Mouse (Mus musculus): ENCODE results near the gene Dlg2. TPM values are rescaled to one million over a fixed set of nuclear protein-coding genes. Genes with fewer than 3 reads are reported as not detected.

Gene Dlg2
- 10 to 100 TPM; 84.3 to 91.7 TPM for total RNA-seq (2021)
- polyA plus RNA-seq (2012; rRNA removed), result 15.3 and 23.8 TPM in 2 replicates
- long read RNA-seq, partial matches to known transcripts, result 4 of 12 reads
- long read RNA-seq, other reads (novel, unspliced or antisense), result 8 of 12 reads

- no peak for DNase-seq
Measured at GRCm38 (mm10) chr7:90476313-90477245, at the start of gene Dlg2. Dlg2 (plus strand) TSS chr7:90476672.

GRCm38 (mm10) chr7:90427006-90427405, 49.5 kb upstream of the Dlg2 start:
- no peak for DNase-seq

- DNase-seq, result no peak
Measured at GRCm38 (mm10) chr7:90432221-90432620, 44.3 kb upstream of the Dlg2 start.

- no peak for DNase-seq
Measured at GRCm38 (mm10) chr7:90440044-90440443, 36.4 kb upstream of the Dlg2 start.

GRCm38 (mm10) chr7:90442070-90442469, 34.4 kb upstream of the Dlg2 start:
- DNase-seq, result no peak

GRCm38 (mm10) chr7:90442518-90443080, 33.9 kb upstream of the Dlg2 start, which contains the start of gene Crebzf:
Crebzf (plus strand) TSS chr7:90442729.
- peak; percentile 97 for DNase-seq

- DNase-seq, result peak; percentile 85
Measured at GRCm38 (mm10) chr7:90443101-90444091, 33.1 kb upstream of the Dlg2 start.

GRCm38 (mm10) chr7:90444206-90444605, 32.3 kb upstream of the Dlg2 start:
- DNase-seq, result peak; percentile 33

- DNase-seq, result no peak
Measured at GRCm38 (mm10) chr7:90456149-90456844, 20.2 kb upstream of the Dlg2 start.

- DNase-seq, result peak; percentile 93
Measured at GRCm38 (mm10) chr7:90456845-90457468, 19.5 kb upstream of the Dlg2 start, which contains the start of gene Tmem126a. Tmem126a (minus strand) TSS chr7:90457229.

GRCm38 (mm10) chr7:90457517-90457916, 19.0 kb upstream of the Dlg2 start:
- no peak for DNase-seq

GRCm38 (mm10) chr7:90460330-90460729, 16.1 kb upstream of the Dlg2 start:
- DNase-seq, result no peak

- peak; percentile 44 for DNase-seq
Measured at GRCm38 (mm10) chr7:90460930-90461329, 15.5 kb upstream of the Dlg2 start.

GRCm38 (mm10) chr7:90461441-90461840, 15.0 kb upstream of the Dlg2 start:
- no peak for DNase-seq

- DNase-seq, result no peak
Measured at GRCm38 (mm10) chr7:90473511-90473910, 3.0 kb upstream of the Dlg2 start.

GRCm38 (mm10) chr7:90475793-90476312, 619 bp upstream of the Dlg2 start, which contains the start of gene Tmem126b:
Tmem126b (minus strand) TSS chr7:90476001.
- peak; percentile 100 for DNase-seq

GRCm38 (mm10) chr7:90482607-90483006, 6.1 kb downstream of the Dlg2 start:
- no peak for DNase-seq

GRCm38 (mm10) chr7:90508124-90508523, 31.7 kb downstream of the Dlg2 start:
- no peak for DNase-seq

- DNase-seq, result no peak
Measured at GRCm38 (mm10) chr7:90512293-90512692, 35.8 kb downstream of the Dlg2 start.

All from adrenal gland, adult 2 months (tissue).